Mouse (Mus musculus): ENCODE data around the gene Pde2a. TPM values are rescaled to one million over a fixed set of nuclear protein-coding genes. Genes with fewer than 3 reads are reported as not detected.

Gene Pde2a
- total RNA-seq, 2 experiments from 2014 or later: 72.2 to 78.0 TPM

DNA sequence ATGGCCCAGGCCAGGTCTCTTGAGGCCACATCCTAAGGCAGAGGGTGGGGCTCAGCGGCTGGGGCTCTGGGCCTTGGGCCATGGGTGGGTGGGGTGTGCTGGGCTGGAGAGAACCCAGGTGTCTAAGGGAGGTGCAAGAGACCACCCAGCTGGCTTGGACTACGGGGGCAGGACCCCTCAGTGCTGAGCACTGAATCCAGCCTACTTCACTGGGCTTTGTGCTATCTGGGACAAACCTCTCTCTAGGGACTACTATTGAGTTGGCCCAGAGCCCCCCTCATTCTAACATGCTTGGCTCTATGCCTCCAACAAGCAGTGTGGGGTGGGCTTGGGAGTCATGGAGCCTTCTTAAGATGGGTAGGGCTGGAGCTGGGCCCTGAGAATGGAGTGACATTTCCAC lies 26.0 kb upstream of the Pde2a start:
- peak; percentile 36 to 62 for DNase-seq
- intact Hi-C loops (cut with DNase I): no loop called here

DNA sequence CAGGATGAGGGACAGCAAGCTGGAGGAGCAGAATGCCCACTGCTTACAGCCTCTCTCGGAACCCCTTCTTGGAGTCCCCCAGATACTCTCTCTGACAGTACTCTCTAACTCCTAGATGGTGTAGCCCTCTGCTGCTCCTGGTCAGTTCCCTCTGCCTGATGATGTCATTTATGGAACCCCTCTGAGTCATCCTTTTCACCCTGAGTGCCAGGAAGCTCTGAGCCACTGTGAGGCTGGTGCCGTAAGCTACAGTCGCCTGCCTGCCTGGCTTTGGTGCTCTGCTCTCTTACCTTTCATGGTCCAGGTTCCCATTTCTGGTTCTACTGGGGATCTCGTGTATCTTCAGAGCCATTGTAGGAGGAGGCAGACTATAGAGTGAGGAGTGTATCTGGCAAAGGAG lies 24.3 kb upstream of the Pde2a start:
- intact Hi-C loops (cut with DNase I): no loop called here
- DNase-seq: no peak

- DNase-seq: no peak
- intact Hi-C loops (cut with DNase I): no loop called here
These were observed 20.0 kb upstream of the Pde2a start for GRCm38 (mm10) chr7:101401510-101401909.

GRCm38 (mm10) chr7:101403831-101404230 lies 17.7 kb upstream of the Pde2a start:
- no peak for DNase-seq
- intact Hi-C loops (cut with DNase I): no loop called here

GRCm38 (mm10) chr7:101410267-101410936 lies 11.1 kb upstream of the Pde2a start, which contains the start of gene Gm45837:
Gene Gm45837 (plus strand): TSS chr7:101410886.
- DNase-seq: no peak
- intact Hi-C loops (cut with DNase I): loop anchor here (5.0 kb wide), 1 partner anchor 212 kb away; no protein-coding TSS in a partner anchor

- intact Hi-C loops (cut with DNase I): loop anchor here (1.0 to 5.0 kb wide), 3 partner anchors 102 to 210 kb away; no protein-coding TSS in a partner anchor
These were observed 8.7 kb upstream of the Pde2a start for GRCm38 (mm10) chr7:101412796-101413195.

DNA sequence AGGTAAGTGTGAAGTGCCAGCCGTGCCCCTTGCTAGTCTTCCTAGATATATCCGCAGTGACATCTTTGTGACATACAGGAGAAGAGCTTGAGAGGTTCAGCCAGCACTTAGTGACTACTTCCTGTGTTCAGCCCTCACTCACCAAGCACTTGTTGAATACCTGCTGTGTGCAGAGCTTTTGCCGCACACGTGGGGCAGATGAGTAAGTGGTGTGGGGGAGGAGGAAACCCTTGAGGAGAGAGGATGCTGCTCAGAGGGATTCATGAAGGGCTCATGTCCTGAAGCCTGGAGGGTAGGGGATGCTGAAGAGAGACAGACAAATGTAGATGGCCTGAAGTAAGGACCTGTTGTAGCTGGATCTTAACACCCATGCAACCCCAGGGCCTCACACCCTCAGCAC lies 7.3 kb upstream of the Pde2a start:
- intact Hi-C loops (cut with DNase I): loop anchor here (5.0 kb wide), 1 partner anchor 208 kb away; no protein-coding TSS in a partner anchor
- no peak for DNase-seq

More at GRCm38 (mm10) chr7:101412796-101413195, 8.7 kb upstream of the Pde2a start:
- peak; percentile 85 to 92 for DNase-seq

DNA sequence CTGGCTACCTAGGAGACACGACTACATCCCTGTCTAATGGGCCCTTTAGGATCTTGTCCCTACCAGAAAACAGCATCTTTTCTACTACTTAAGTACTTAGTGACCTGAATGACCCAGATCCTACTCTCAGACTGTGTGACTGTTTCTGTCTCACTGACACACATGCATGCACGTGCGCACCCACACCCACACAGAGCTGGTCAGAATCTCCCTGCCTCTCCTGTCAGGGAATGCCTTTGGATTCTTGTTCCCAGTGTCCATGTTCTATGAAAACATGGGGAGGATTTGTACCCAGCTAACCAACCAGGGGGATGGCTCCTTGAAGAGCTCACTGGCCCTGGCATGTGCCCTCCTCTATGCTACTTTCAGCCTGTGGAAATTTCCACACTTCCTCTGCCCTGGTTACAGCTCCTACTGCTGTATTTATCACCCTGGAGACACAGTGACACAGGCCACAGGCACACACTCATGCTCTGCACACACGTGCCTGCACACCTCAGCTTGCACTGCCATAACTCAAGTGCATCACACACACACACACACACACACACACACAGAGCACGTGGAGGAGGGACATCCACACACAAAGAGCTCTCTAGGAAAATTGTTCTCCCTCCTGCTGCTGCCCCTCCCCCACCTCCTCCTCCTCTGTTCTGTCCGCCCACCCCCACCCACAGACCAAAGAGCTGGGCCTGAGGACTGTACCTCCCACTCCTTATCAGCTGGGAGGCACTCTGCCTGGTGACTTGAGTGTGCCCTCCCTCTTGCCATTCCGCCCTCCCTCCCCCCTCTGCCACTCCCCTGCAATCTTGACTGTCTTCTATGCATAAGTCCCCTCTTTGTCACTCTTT lies 6.6 kb upstream of the Pde2a start:
- intact Hi-C loops (cut with DNase I): loop anchor here (5.0 kb wide), 1 partner anchor 207 kb away; no protein-coding TSS in a partner anchor
- no peak for DNase-seq

DNA sequence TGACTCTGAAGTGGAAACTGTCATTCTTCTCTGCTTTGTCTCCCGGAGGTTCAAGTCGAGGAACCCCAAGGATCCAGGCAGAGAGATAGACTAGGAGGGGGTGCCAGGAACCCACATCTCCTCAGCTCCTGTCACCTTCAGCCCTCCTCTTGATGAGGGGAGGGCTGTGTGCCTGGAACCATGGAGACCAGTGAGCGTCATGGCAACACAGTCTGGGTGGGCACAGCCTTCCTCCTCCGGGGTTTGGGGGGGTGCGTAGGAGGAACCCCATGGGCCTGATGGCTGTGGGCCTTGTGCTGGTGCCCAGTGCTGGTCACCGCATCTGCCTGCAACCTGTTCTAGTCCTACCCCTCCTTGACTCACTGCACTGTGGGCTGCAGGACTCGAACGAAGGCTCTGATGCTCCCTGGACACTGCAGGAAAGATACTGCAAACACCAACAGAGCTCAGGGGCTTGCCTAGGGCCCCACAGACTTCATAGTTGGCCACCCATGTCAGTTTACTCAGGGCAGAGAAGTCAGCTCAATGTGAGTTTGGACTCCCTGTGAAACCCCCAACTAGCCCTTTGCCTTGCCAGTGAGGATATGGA lies 5.9 kb upstream of the Pde2a start:
- DNase-seq: no peak
- intact Hi-C loops (cut with DNase I): no loop called here

GRCm38 (mm10) chr7:101416391-101416790 lies 5.1 kb upstream of the Pde2a start:
- DNase-seq: no peak

GRCm38 (mm10) chr7:101419013-101419770 lies 2.3 kb upstream of the Pde2a start:
- intact Hi-C loops (cut with DNase I): no loop called here
- peak in 1 of 2 experiments; percentile 39 for DNase-seq

More at GRCm38 (mm10) chr7:101416391-101416790, 5.1 kb upstream of the Pde2a start:
- intact Hi-C loops (cut with DNase I): no loop called here

DNA sequence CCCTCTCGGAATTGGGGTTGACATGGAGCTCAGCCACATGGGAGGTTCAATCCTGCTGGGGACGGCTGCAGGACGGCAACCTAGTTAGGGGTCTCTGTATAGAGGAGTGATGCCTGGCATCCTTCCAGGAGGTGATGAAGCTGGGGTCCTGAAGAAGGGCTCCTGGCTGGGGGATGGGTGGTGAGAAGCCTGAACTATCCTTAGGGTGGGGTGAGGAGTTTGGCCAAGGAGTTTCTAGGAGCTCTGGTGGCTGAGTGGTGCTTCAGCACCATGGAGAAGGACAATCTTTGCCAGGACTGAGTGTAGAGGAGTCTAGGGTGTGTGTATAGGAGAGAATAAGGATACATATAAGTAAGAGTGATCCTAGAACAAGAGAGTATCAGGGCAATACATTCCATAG lies 578 bp downstream of the Pde2a start:
- intact Hi-C loops (cut with DNase I): no loop called here
- DNase-seq: peak in 1 of 2 experiments; percentile 44

- DNase-seq: no peak
- intact Hi-C loops (cut with DNase I): no loop called here
These were observed 1.2 kb downstream of the Pde2a start for GRCm38 (mm10) chr7:101422646-101423045.

GRCm38 (mm10) chr7:101423970-101424369 lies 2.5 kb downstream of the Pde2a start:
- no peak for DNase-seq
- intact Hi-C loops (cut with DNase I): no loop called here

DNA sequence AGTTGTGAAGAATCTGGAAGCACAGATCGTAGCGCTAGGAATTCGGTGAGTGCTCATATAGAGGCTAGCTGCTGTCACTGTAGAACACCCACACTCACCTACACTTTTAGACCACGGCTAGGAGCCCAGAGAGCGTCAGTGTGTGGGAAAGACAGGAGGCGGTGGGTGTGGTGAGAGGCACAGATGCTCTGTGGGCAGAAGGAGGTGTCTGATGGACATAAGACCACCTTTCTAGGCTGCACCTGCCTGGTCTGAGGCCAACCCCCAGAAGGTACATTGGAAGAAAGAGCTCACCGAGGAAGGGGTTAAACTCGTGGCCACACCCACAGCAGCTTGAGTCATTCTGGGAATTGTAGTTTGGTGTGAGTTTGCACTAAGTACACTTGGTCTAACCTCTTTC lies 5.2 kb downstream of the Pde2a start:
- DNase-seq: no peak
- intact Hi-C loops (cut with DNase I): loop anchor here (5.0 kb wide), 1 partner anchor 196 kb away; no protein-coding TSS in a partner anchor

DNA sequence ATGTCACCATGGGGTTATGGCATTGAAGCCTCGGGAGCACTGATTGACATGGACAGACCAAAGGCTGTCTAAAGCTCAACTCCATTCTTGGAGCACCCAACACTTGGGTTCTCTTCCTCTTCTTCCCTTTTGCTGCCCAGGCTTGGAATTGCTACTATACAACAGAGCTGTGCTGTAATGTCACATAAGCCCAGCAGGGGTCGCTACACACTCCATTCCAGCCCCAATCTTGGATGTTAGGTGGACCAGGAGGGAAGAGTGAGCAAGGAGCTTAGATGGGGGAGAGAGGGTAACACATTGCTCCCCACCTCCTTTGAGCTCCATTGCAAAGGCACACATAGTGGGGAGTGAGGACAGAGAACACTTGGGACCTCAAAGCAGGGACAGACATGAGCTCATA lies 6.2 kb downstream of the Pde2a start:
- intact Hi-C loops (cut with DNase I): loop anchor here (5.0 kb wide), 1 partner anchor 195 kb away; no protein-coding TSS in a partner anchor
- peak in 1 of 2 experiments; percentile 37 for DNase-seq

- intact Hi-C loops (cut with DNase I): no loop called here
These were observed 13.5 kb downstream of the Pde2a start for GRCm38 (mm10) chr7:101435038-101435437.

GRCm38 (mm10) chr7:101437876-101438275 lies 16.4 kb downstream of the Pde2a start:
- intact Hi-C loops (cut with DNase I): no loop called here
- no peak for DNase-seq

More at GRCm38 (mm10) chr7:101435038-101435437, 13.5 kb downstream of the Pde2a start:
- no peak for DNase-seq

DNA sequence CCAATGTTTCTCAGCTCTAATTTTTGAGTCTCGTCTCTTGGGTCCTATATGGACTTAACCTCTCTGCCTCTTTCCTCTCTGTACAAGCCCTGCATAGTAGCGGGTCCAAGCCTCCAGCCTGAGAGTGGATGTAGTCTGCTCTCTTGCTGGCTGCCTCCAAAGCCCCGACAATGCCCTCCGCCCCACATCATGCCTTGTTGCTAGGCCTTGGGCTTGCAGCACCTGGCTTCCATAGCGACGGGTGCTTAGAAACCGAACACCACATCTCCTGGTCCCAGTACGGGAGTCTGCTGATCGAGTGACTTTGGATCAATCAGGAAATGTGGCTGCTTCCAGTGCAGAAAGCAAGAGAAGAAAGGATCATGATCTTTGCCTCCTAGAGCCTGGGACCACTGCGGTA lies 21.6 kb downstream of the Pde2a start:
- intact Hi-C loops (cut with DNase I): no loop called here
- DNase-seq: no peak

DNA sequence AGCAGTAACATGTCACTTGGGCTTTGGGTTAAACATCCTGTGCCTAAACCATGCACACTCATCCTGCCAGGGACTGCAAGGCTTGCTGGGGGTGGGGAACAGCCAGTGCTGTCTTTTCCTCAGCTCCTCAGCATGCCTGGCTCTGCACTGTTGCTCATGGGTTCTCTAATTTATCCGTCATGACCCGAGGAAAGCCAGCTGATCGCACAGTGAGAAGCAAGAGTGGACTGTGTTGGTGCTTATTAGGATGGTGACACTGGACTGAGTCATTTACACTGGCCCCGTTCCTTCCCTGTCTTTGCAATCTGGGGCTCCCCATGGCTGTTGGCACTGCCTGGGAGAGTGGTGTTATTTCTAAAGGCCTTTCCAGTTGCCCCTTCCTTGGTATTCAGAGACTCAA lies 22.7 kb downstream of the Pde2a start:
- intact Hi-C loops (cut with DNase I): no loop called here
- DNase-seq: no peak
